Mouse (Mus musculus) CD4-positive naive resting alpha-beta T cell, adult 76 days (primary cell): ENCODE measurements around the gene Tbc1d1. TPM values are rescaled to one million over a fixed set of nuclear protein-coding genes. Genes with fewer than 3 reads are reported as not detected.

Experiments used
- total RNA-seq: library from RNA; stranded (reverse); gene quantifications from one replicate; pipeline ENCODE4 v1.2.4, GENCODE M21; 2023

The Tbc1d1 gene
- total RNA-seq = 93.1 TPM

GRCm38 (mm10) chr5:64155861-64156550, at the start of gene Tbc1d1:
TSS of gene Tbc1d1 (plus strand) at chr5:64156305.

Other genes starting within 250 kb of the Tbc1d1 start
- 39.3 TPM for gene Rell1, start 187.4 kb upstream of the Tbc1d1 start, total RNA-seq
- 24.5 TPM for gene Pgm2, start 63.4 kb upstream of the Tbc1d1 start, total RNA-seq